Mouse (Mus musculus) MEL-GATA-1-ER (cell line): ENCODE data around the gene Timp2.
"Not testable (repeated sequence)": the region's sequence is repeated elsewhere in the genome, so short reads cannot be mapped to it uniquely, and the experiment has no call there.

Experiments used
- DNase-seq: peaks from one replicate; pipeline ENCODE4 v3.0.0-alpha.2; 2012; ENCODE audit warnings: low read depth; ENCODE audit errors: extremely low read depth

Timp2 gene

DNA sequence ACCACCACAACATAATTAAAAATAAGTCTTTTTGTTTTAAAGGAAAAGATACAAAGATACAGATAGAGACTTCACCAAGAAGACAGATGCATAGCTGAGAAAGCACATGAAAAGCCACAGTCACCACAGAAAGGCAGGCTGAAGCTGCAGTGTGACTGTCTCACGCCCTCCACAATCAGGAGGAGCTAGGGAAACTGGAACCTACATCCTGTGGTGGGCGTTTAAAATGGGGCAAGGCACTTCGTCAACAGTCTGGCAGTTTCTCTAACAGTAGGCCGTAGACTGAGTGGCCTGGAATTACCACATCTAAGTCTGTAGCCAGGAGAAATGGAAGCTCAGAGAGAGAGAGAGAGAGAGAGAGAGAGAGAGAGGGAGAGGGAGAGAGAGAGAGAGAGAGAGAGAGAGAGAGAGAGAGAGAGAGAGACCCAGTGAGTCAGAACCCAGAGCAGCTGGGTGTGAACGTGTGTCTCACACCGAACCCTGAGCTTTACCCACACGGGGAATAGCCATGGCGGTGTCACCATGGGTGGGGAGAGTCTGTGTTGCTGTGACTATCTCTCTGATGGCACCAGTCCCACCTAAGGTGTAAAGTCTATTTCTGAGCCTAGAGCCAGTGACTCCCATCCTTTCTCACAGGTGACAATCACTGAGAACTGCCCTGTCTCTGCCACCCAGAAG lies 17.9 kb downstream of the Timp2 start:
- no peak for DNase-seq

DNA sequence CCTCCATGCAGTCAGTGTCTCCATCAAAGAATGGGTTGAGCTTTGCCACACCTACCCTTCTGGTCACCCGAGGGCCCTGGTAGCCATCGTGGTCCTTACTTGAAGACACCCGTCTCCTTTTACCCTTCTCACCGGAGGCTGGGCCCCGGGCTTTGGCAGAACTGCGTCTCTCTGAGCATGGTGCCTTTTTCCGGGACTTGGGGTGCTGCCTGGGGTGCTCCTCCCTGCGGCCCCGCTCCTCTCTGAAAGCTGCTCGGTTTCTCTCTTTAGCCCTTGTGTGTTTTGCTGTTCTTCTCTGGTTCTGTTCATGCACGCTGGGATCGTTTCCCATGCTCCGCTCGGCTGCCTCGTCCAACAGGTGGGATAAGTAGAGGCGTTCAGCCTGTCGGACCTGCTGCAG lies 22.1 kb downstream of the Timp2 start:
- no peak for DNase-seq

DNA sequence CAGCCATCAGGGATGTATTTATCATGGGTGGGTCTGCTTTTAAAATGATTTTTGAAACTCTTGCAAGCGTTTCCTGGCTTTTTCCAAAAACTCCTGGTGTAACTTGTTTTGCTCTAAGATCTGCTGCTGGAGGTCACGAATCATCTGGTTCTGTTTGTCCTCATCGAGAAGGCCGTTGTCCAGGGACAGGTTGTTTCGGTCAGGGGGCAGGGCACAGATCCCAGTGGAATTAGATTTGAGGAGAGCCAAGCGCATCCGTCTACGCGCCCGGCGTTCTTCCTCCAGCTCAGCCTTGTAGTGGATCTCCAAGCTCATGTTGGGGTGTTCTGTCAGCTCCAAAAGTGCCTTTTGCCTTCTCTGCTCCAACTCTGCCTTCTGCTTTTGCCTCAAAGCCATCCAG lies 23.2 kb downstream of the Timp2 start:
- no peak for DNase-seq

DNA sequence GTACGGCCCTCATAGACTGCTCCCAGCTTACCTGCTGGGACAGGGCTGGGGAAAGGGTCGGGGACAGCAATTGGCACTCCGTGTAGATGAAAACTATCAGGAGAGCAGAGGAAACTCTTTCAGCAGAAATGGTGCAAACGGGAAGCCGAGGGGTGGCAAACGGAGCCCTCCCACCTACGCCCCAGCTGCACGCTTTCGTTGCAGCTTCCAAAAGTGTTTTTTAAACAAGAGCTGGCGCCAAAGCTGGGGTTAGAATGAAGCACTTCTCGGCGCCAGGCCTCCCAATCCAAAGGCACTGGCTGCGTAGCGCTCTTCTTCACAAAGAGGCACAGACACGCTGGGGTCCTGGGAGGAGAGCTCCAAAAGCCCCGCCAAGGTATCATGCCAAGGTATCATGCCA lies 24.8 kb downstream of the Timp2 start:
- DNase-seq, result no peak

DNA sequence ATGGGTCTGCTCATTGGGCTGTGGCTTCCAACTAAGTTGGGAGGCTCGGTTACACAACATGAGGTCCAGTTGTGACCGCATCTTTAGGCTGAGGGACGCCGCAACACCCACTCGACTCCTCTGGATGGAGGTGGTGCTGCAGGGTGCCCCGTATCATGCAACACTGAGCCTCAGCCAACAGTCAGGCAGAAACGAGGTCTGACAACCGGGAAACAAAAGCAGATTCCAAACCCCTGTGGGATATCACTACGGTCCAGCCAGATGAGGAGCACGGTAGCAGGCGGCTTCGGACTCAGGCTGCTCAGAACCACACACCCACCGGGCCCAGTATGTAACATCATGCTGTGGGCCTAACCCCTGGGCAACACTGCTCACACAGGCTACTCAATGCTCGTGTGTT lies 25.2 kb downstream of the Timp2 start:
- no peak for DNase-seq

DNA sequence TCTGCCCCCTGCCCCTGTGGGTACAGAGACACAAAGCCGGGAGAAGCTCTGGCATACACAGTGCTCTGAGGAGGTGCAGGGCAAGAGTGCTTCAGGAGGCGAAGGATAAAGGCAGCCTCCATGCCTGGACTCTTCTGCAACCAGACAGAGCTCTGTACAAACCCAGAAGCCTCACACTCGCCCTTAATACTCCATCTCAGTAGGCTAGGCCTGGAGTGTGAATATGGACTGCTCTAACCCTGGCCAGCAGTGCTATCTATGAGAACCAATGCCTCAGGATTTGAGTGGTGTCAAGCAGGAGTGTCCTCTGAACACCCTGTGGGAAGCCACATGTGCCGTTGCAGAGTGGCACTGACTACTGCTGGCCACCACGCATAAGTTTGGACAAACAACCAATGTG lies 26.6 kb downstream of the Timp2 start:
- no peak for DNase-seq

DNA sequence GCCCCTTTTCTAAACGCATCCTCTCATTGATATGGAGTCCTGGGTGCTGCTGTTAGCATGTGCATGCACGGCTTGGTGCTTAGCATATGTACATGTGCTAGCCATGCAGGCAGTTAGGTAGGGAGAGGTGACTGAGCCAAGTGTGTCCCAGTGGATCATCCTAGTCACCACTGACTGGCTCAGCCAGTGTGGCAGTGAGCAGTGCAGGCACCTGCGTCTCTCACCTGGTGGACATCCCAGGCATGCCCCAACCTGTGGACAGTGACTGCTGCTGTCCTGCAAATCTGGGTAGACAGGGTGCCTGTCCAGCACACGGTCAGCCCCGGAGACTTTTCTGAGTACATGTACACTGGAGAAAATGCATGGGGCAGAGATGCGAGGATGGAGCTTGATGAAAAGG lies 27.0 kb downstream of the Timp2 start:
- DNase-seq, result no peak

DNA sequence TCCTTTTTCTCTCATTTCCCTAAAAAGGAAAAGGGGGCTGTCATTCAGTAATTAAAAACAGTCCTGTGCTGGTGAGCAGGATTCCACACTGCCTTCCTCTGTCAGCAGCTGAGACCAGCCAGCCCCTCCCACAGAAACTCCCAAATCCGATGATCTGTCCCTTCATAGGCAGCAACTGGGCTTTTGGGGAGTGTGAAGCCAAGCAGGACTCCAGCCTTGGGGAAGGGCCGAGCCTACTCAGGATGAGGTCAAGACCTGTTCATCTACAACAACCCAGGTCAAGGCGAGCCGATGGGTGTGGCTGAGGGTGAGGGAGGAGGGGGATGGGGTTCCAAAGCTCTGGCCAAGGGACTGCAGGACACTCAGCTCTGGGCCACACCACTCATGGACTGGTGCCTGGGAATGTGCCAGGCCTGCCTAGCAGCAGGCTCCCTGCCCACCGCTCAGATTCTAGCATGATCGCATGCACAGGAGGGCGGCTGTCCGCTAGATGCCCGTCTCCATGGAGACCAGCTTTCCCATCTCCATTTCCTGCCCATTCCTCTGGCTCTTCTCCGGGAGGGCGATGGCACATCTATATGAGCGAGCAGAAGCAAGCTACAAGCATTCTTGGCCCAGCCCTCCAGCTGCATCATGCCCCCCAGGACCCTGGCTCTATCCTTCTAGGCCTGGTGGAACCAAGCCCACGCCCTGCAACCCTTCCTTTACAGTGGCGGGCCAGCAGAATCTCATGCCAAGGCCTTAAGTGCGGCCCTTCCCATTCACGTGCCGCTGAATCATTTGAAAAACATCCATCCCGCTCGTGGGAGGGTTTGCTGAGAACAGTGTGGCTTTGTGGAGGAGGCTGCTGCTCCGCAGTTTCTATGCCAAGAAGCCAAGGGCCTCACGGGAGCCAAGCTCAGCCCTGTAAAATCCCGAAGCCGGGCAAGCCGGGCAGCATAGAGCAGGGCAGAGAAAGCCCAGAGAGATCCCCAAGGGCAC lies 28.3 kb downstream of the Timp2 start:
- DNase-seq, result no peak

DNA sequence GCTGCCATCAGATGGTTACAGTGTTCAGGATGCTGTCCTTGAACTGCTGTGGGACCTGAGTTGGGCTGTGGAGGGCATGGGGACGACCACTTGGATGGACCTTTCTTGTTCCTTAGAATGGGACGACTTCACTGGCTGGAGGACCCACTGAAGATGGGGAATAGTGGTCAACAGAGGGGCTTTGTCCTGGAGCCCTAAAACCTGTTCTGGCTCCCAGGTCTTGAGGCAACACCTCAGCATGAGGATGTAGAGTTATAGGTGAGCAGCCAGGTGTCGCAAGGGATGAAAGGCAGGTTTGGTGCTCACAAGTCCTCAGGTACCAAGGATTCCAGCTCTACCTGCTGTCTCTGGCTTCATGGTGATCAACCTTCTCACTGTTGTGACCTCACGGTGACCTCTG lies 29.0 kb downstream of the Timp2 start:
- DNase-seq, result no peak

DNA sequence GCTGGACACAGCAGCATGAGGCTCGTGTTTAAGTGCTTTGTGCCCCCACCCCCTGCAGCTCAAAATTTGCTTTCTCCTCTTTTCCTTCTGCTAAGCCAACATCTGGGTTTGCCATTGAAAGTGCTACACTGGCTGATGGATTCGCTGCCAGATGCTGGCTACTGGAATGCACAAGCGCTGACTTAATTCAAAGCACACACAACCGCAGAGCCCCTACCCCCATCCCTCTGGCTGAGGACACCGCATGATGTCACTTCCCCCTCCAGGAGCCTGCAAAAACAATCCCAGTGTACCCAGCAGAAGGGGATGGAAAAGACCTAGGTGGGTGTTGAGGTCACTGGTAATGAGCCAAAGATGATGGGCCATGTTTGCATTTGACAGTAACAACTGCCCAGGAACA lies 31.0 kb downstream of the Timp2 start:
- no peak for DNase-seq

DNA sequence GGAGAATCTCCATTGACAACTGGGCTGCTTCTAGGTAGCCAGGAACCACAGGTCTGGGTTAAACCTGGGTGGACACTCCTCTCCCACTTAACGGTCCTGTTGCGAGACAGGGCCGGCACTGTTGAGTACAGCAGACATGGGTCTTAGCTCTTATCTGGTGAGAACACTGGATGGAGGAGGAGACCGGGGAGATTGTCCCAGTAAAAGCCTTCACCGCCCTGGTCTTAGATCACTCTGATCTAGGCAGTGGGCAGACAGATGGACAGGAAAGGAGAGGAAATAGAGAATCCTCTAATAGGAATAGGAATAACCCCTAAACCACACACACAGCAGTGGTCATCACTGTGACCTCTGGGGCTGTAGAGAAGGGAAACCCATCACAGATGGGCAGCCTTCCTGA lies 31.6 kb downstream of the Timp2 start:
- no peak for DNase-seq

DNA sequence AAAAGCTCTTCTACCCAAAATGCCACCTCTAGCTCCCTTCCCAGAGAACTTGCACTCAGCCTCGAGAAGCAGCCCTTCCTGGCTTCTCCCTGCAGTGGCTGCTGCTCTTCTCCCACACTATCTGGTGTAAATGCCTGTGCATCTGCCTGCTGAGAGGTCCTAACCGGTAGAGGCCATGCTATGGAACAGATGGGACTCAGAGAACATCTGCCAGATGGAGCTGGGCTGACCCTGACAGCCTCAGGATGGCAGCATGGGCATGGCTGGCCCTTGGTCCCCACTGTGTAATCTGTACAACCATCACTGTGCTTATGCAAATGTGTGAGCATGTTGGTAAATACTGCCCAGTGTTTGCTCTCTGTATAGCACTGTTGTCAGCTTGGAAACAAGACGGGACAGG lies 32.9 kb downstream of the Timp2 start:
- DNase-seq, result no peak

DNA sequence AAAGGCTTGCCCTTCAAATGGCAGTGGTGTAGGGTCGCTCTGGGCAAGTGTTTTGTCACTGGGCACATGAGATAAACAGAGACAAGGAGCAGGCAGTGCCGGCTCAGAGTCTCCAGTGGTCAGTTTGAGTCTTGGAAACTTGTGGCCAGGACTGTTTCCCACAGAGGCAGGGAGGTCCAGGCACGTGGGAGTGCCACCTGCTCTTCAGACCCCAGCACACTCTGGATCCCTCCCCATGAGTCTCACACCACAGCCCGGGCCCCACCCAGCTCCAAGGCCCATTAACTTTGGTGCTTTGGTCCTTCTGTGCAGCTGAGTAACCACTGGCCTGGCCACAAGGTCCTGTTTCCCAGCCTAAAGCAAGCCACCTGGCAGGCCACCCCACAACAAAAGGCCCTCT lies 33.6 kb downstream of the Timp2 start:
- no peak for DNase-seq

DNA sequence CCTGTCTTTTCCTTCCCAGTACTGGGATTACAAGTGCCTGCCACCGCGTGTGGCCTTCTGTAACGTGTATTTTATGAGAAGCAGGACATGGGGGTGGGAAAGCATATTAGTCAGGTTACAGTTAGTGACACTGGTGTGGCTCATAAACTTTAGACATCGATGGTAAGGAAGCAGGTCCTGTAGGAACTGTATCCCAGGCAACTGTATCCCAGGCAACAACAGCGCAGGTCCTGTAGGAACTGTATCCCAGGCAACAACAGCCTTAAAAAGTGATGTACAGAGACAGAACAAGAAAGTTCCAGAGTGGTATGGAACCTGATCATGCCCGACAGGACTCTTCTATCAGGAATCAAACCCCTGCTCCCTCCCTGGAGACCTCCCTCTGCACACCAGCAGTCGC lies 34.0 kb downstream of the Timp2 start:
- DNase-seq, result no peak

DNA sequence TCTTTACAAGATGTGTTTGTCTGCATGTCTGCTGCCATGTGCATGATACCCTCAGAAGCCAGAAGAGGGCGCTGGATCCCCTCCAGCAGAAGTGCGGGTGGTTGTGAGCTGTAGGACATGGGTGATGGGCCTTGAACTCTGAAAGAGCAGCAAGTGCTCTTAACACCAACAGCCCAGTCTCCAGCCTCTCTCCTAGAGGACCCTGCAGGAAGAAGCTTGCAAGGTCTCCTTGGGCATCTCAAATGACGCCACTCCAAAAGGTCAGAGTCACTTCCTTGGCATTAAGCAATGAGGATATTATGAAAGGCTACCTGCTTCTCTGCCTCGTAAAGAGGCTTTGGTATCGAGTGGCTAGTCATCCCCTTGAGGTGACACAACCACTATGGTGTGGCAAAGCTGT lies 36.9 kb downstream of the Timp2 start:
- DNase-seq, result peak; percentile 22

DNA sequence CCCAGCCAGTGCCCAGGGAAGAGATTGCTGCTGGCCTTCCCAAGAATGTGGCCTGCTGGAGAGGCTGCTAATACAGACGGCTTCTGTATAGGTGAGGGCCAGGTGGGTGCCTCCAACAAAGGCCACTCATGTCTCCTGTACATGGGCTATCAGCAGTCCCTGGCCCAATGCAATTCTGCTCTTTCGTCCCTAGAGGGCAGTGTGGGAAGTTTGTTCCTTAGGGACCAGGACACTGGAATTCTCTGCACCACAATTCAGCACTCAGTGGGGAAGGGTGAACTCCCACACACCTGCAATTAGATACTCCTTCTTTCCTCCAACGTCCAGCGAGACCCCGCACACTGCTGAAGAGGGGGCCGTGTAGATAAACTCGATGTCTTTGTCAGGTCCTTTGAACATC lies 38.4 kb downstream of the Timp2 start:
- DNase-seq, result peak; percentile 17

DNA sequence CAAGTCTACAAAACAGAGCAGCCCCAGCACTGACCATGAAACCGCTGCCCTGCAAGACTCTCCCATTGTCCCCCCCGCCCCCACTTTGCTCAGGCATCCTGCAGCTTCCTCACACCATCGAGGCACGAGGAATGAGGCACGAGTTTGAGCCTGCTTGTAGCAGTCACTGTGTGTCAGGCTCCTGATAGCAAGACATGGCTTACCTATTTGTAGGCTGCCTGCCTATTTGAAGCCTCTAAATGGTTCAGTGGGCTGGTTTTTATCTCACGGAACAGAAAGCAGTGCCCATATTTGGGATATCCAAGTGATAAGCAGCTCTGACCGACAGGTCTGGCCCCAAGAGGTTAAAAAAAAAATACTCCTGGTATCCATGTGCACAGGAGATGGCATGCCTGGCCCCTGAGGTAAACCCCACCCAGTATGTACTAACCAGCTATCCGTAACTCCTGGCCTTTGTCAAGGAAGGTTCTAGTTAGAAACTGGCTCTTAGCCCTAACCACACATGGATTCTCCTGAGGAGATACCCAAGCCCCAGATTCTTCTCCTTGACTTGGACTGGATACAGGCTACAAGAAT lies 39.2 kb downstream of the Timp2 start:
- DNase-seq, result no peak

DNA sequence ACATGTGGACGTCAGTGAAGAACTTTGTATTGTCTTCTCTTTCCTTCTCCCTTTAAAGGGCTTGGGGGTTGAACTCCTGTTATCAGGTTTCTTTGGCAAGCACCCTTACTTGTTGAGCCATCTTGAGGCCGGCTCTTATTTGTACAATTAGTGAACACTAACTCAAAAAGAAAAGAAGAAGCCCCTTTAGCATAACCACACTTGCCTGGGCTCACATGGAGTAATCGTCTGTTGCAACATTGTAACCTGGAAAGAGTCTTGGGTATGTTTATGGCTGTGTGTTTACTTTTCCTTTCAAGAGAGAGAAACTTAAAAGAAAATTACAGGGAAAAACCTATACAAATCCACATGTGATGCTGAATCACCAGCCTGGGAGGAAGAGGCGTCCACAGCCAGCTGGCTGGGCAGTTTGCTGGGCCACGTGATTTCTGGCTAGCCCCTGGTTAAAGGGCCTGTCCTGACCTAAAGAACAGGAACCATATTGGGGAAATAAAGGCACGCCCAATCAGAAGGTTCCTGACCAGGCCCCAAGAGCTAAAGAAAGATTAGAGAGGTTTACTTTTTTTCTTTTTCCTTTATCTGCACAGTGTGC lies 43.3 kb downstream of the Timp2 start:
- no peak for DNase-seq

DNA sequence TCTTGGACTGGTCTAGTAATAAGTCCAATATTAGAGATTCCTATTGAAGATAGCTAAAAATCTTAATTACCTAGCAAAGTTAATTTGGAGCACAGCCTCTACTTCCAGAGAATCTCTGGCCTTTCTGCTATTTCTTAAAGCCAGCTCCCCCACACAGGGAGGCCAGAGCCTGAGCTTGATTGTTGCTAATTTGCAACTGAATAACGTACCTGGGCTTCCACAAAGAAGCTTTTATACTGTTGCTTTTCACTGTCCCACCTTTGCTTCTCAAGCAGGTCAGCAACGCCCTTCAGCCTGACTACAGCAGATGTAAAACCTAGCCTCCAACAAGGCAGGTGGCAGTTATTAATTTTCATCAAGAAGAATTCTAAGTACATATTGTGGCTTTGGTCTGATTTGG lies 47.6 kb downstream of the Timp2 start:
- DNase-seq, result not testable (repeated sequence)

DNA sequence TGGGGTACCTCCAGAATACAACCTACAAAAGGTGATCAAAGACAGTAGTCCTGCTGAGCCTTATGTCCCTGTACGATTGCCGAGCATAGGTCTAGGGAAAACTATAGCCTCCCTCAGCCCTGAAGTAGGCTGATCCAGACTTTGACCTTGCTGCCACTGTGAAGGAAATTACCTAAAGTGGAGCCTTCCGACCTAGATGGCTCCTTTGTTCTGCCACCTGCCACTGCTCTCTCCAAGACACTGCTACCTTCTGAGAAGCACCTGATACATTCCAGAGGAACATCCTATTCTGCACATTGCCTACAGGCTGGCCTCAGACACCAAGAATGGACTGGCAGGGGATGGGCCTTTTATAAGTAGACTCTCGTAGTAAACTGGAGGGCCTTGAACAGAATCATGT lies 51.6 kb downstream of the Timp2 start:
- not testable (repeated sequence) for DNase-seq

DNA sequence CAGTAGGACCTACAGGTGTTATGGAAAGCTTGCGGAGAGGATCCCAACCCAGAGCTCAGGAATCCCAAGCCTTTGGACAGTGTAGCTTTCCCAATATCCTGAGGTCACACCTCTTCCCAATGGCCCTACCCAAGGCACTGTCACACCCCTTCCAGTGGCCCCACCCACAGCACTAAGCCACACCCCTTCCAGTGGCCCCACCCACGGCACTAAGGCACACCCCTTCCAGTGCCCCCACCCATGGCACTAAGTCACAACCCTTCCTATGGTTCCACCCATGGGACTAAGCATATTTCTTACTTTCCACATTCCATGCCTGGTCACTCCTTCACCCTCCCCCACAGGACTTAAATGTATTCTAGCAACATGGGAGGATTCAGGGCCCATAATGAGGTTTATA lies 56.7 kb downstream of the Timp2 start:
- no peak for DNase-seq

DNA sequence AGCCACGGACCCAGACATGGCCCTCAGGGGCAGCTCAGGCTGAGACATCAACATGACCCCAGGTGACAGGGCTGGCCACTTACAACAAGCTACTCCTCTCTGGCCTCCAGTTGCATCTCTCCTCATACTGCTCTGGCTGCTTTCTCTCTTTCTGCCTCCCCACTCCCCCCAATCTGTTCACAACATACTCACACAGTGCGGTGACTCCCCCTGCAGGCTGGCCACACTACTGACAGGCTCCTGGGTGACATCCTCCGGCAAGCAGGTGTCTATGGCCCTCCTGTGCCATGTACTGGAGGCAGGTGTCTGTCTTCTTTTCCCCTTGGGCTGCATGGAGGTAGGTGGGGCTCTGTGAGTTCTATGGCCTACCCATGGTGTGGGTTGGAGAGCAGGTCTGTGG lies 57.6 kb downstream of the Timp2 start:
- no peak for DNase-seq
